Mouse (Mus musculus) adrenal gland, adult 2 months (tissue): ENCODE data around the gene Mageb1. TPM values are rescaled to one million over a fixed set of nuclear protein-coding genes. Genes with fewer than 3 reads are reported as not detected.
"Not testable (repeated sequence)": the region's sequence is repeated elsewhere in the genome, so short reads cannot be mapped to it uniquely, and the experiment has no call there.

Experiments used
- DNase-seq: peaks from one replicate; pipeline ENCODE4 v3.0.0; 2021
- long read RNA-seq: library from polyadenylated mRNA; stranded (forward); transcript quantifications from one replicate; pipeline ENCODE4 v2.0.0, GENCODE M21; 2021
- polyA plus RNA-seq: library from polyadenylated mRNA; depleted of rRNA; stranded (reverse); fragments of >200 nt; gene quantifications from 2 replicates; pipeline ENCODE4 v1.2.3, GENCODE M21; 2012; rRNA removed
- total RNA-seq, 2 experiments: library from RNA; stranded (reverse); gene quantifications; 2 replicates each; pipeline ENCODE4 v1.2.3; 2021

Mageb1 gene
- total RNA-seq (not detected), polyA plus RNA-seq (not detected in 2 replicates)
- long read RNA-seq, result 0 reads

DNA sequence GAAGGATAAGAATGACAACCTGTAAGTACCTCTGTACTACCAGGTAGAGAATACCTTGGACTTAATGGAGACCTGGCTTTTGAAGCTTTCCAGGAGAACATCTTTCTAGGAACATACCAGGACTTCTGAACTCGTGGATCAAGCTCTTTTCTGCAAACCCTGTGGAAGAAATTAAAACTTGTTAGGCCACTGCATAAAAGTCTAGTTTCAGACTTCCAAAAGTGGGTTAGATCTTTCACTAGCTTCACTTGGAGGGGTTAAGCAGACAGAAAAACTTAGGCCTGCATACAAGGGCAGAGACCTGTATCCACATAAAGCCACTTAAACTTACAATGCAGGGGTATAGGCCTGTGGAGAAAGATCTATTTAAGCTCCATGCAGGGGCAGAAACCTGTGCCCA, at the start of gene Mageb1:
Gene Mageb1 (minus strand): TSS at position 101 of the 400 bp plus-strand sequence.
- DNase-seq, result not testable (repeated sequence)

Other genes with a start within 250 kb of the Mageb1 start
- gene Mageb5, start 233.3 kb downstream of the Mageb1 start, total RNA-seq, result not detected
- not detected in 2 replicates for gene Mageb5, start 233.3 kb downstream of the Mageb1 start, polyA plus RNA-seq